Mouse (Mus musculus) layer of hippocampus, postnatal 14 days (tissue): ENCODE data around the gene Irak2. TPM values are rescaled to one million over a fixed set of nuclear protein-coding genes. Genes with fewer than 3 reads are reported as not detected.
"Not testable (repeated sequence)": the region's sequence is repeated elsewhere in the genome, so short reads cannot be mapped to it uniquely, and the experiment has no call there.

Source experiments
- DNase-seq, 2 experiments: peaks; one replicate each; pipeline ENCODE4 v3.0.0; 2021 to 2022; ENCODE audit warnings: low spot score in 2 of 2, mixed read lengths in 1 of 2
- total RNA-seq, 2 experiments: library from RNA; stranded (reverse); gene quantifications; 2 replicates each; pipeline ENCODE4 v1.2.3; 2021

The Irak2 gene
- total RNA-seq, 2 experiments from 2014 or later: 19.9 to 20.0 TPM

DNA sequence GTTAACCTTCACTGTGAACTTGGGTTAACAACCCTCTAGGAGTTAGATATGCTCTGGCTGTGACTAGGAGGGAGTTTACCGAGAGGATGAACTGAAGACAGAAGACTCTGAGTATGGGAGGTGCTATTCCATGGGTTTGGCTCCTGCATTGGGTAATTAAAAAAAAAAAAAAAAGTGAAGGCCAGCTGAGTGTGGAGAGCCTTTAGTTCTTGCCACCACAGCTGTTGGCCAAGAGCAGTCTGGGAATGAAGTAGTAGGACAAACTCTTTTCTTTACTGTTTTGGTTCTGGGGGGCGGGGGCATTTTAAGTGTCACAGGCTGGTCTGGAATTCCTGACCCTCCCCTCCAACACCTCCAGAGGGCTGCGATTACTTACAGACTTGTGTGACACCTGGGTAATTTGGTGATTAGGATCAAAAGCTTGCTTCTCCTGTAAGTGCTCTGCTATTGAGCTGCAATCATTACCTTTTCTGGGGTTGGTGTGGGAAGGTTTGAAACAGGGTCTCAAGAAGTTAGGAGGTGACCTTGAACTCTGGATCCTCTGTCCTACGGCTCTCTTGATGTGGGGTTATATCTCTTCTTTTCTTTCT is 57.6 kb downstream of the Irak2 start:
- DNase-seq: no peak

DNA sequence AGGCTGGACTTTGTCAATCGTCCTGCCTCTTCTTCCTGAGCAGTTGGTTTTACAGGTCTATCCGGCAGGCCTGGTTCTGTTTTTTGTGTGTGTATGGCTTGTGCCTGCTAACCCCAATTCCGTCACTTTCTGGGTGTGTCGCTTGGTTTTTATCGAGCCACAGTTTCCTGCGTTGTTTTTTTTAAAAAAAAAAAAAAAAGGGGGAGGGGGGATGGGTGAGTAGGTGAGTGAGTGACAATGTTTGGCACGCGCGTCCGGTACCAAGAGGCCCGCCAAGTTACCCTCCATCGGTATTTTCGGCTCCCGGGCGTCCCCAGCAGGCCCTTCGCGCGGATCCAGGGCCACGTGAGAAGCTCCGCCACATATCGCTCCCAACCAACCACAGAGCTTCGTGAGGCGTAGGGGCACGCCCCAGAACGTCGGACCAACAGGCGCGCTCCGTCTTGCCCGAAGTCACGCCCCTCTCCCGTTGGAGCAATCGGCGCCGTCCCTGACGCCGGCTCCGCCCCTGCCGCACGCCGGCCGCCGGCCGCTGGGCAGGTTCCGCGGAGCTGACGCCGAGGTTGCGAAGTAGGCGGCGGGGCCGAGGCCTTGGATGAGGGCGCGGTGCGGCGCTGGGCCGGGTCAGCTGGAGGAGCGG is 58.4 kb downstream of the Irak2 start, which contains the start of gene Tatdn2:
Gene Tatdn2 (plus strand): TSS at position 469 of the 640 bp plus-strand sequence.
- peak; percentile 91 to 97 for DNase-seq

DNA sequence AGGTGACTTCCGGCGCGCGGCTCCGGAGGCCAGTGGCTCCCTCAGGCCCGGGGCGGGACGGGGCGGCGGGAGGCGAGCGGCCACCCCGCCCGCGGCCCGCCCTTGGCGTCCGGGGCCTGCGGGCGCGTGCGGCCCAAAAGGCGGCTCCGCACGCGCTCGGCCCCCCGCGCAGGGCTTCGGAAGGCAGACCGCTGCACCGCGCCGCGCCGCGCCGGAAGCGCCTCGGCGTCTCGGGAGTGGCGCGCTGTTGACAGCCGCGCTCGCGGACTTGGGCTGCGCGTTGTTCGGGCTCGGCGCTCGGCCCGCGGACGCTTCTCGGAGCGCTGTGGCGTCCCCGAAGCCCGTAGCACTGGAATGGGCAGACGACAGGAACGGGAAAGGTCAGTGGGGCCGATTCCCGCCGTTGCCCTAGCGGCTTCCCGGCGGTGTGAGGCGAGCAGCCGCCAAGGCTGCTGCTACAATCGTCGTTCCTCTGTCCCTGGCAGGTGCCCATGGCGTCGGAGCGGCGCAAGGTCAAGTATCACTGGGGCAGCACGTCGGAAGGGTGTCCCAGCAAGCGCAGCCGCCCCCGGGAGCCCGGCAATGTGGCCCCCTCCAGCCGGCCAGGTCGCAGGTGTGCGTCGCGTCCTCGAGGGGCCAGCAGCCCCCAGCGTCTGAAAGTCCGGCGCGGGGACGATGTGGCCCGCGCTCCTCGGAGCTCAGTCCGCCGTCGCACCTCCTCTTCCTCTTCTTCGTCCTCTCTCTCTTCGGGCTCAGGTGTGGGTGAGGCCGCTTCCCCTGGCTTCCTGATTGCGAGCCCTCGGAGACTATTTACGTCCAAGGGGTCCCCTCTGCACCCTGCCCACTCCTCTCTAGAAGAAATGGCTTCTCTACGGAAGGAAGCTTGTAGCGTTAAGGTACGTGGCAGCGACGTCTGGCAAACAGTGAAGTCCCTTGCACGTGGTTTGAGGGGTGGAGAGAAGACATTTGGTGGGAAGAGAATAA is 59.2 kb downstream of the Irak2 start:
- no peak for DNase-seq

DNA sequence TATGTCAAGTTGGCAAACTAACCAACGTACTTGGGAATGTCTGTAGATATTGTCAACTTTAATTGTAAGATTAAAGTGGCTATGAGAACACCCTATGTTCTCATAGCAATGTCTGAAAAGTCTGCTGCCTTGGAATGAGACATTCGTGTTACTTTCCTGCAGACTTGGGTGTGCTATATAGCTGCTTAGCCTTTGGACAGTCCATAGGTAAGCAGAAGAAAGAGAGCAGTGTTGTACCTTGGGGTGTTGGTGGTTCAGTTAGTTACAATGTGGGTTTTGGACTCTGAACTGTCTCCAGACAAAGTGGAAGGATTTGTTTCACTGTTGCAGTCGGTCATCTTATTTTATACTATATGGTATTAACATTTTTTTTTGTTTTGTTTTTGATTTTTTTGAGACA is 74.5 kb downstream of the Irak2 start:
- DNase-seq: no peak

DNA sequence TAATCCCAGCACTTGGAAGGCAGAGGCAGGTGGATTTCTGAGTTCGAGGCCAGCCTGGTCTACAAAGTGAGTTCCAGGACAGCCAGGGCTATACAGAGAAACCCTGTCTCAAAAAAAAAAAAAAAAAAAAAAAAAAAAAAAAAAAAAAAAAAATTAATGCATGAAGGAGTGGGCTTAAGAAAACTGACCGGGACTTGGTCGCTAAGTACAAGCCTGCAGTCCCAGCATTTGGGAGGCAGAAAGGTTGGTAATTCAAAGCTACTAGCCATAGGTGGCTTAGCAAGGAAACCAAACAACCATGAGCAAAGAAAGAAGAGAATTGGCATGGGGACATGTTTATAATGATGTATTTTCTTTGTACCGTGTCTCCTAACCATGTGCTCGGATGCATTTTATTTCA is 75.1 kb downstream of the Irak2 start:
- DNase-seq: not testable (repeated sequence)

DNA sequence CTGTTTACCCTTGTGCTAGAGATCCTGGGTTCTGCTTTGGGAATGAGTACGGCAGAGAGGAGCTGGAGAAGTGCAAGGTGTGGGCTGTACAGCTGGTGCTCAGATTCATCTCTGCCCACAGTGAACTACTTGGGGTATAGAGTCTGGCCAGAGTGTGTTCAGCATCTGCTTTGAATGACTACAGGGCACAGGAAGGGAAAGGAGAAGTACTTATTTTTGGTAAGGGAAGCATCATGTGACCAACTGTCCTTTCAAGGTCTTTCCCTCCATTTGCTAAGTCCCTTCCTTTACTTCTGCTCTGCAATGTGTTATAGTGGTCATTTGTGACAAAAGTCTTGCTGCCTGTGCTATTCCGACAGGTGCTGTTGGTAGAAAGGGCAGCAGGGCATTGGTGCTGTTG is 76.0 kb downstream of the Irak2 start:
- no peak for DNase-seq

DNA sequence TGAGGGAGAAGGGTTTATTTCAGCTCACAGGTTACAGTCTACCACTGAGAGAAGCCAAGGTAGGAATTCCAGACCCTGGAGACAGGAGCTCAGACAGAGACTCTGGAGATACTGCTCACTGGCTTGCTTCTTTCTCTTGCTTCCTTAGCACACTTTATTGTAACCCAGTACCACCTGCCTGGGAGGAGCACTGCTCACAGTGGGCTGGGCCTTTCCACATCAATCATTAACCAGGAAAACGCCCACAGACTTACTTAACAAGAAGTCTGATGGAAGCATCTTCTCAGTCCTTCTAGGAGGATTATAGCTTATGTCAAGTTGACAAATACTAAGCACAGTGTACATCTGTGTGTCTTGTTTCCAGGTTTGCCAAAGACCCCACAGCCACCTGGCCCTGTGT is 76.5 kb downstream of the Irak2 start:
- DNase-seq: no peak

DNA sequence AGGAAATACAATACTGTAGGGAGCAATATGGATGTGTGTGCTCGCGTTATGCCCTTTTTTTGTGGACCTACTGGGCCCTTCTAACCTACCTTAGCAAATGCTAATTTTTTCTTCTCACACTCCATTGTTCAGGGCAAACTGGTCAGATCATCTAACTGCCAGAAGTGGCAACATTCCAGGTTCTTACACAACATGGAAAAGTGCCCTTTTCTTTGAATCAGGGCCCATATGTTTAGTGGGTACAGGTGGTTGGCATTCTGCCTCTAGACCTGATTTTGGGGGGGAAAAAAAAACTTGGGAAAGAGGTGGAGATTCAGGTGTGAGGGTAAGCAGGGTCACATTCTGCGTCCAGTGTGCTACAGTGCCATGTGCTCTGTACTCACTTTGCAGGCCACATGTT is 79.3 kb downstream of the Irak2 start:
- no peak for DNase-seq

DNA sequence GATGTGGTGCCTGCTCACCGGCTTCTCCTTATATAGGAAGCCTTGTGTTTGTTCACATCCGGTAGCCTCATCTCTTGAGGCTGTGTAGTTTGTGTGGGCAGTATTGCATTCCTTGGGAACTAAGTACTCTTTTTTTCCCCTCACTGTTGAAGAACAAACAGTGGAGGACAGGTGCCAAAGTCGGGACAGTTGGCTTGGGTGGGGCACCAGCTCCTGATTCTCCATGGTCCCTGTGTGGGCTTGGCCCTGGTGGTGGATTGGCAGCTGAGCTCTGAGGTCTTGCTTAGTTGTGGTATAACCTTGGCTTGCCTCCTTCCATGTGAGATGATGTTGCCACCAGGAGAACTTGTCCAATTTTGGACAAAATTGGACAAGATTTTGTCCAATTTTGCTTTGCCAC is 81.6 kb downstream of the Irak2 start, which contains the start of gene Ghrl:
Gene Ghrl (minus strand): TSS at position 3 of the 400 bp plus-strand sequence.
- no peak for DNase-seq

DNA sequence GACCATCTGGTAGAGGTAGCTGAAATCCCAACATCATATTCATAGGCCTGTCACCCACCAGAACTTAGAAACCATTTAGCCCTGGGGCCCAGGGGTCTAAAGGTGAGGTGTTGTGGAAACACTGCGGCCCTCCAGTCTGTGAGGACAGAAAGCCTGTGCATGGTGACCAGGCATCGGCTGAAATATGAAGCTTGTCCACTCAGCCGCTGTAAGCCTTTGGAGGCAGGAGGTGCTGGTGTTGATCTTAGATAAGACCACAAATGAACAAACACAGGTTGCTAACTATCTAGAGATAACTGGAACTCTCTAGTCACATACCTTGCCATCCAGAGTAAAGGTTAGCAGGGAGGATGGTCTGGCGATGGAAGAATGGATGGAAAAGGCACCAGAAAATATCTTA is 82.8 kb downstream of the Irak2 start:
- DNase-seq: no peak

DNA sequence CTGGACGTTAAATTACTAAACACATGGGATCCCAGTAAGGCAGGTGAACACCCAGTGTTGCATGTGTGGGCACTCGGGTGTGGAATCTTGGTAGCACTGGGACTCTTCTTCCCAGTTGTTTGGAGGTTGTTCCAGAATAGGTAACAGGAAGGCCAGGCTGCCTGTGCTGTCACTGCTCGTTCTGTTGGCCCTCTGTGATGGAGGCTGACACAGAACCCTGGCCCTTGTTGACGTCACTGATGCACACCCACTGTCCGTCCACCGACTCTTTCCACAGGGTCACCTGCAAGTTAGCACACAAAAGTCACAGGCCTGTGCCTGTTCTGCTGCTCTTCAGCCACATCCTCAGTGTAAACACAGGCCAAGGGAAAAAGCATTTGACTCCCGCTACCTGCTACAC is 89.9 kb downstream of the Irak2 start:
- no peak for DNase-seq

DNA sequence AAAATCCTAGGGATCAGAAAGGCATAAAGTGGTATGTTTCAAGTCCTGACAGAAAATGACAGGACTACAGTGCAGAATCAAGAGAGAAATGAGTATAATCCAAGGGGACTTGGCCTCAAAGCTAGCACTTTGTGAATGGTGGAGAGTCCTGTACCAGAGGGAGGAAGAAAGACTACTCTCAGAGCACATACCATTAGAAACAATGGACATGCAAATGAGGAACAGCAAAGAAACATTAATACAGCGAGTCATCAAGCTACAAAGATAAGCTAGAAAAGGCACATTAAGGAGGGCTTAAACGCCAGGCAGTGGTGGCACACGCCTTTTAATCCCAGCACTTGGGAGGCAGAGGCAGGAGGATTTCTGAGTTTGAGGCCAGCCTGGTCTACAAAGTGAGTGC is 93.0 kb downstream of the Irak2 start:
- no peak for DNase-seq

DNA sequence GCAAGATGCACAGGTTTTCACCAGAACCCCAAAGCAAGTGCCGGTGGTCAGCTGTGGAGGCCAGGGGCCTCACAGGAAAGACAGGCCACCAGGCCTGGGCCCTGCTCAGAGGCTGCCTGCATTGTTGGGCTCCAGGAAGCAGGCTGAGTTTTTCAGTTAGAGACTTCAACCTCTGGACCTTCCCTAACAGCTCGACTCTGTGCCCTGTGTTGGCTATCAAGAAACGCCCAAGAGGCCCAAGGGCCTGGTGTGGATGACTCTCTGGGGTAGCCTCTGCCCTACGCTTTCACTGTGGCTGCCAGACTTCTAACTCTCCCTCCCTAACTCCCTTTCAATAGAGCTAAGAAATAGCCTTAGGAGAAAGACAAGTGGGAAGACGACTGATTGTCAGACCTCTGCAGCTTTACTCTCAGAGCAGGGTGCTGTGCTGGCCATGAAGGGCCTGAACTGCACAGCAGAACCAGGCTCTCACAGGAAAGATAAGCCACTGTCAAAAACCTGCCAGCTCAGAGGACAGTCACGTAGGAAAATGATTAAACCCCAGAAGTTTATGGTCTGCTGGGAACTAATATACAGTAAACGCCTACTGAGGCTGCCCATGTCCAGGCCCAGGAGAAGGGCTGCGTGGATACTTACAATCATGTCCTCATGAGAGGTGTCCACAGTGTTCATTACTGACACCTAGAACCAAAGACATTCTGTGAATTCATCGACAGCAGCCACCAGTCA is 99.2 kb downstream of the Irak2 start:
- no peak for DNase-seq

DNA sequence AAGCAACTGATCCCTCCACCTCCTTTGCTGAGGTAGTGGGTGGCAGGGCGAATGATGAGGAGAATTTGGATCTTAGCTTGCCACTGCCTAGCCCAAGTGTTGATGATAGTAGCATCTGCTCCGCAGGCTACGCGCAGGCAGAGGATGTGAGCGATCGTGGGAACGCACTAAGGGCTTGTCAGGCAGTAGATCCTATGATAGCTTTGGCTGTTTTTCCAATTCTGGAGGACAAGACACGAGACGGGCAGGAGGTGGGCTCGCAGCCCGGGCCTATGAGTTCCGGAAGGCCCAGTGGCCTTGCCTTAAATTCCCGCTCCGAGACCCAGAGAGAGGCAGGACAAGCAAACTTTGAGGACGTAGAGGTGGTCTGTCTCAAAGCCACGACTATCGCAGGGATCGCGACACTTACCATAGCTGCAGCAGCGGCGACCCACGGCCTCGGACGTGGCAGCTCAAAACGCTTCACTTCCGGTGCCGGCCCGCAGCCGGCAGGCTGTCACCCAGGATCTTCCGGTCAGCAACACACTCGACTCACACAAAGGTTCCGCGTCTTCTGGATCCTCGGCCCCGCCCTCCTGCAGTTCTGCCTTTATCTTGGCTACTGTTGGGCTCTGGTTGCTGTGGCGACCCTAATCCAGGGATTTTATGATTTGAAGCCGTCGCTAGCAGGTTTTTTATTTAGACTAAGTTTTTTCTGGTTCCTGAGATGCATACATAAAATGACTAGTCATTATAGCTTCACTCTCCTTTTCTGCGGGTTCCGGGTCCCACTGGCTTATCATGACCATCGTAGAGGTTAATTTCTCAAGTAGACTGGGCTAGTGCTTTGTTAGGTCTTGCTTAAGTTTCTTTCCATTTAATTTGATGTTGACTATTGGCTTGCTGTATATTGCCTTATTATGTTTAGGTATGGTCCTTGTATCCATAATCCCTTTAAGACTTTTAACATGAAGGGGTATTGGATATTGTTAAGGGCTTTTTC is 102.3 kb downstream of the Irak2 start, which contains the start of gene Sec13:
Gene Sec13 (minus strand): TSS at position 508 of the 982 bp plus-strand sequence.
- peak; percentile 88 to 90 for DNase-seq

DNA sequence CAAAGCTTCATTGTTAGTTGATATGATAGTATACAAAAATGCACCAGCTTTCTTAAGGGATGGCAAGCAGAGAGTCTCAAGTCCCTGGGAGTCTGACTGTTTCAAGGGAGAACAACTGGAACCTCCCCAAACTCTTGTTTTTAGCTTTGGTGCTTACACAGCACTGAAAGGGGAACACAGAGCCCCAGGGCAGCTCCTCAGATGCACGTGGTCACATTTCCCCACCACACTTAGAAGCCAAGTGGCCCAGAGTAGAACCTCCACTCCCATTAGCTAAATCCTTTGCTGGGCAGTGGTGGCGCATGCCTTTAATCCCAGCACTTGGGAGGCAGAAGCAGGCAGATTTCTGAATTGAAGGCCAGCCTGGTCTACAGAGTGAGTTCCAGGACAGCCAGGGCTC is 103.2 kb downstream of the Irak2 start:
- no peak for DNase-seq

DNA sequence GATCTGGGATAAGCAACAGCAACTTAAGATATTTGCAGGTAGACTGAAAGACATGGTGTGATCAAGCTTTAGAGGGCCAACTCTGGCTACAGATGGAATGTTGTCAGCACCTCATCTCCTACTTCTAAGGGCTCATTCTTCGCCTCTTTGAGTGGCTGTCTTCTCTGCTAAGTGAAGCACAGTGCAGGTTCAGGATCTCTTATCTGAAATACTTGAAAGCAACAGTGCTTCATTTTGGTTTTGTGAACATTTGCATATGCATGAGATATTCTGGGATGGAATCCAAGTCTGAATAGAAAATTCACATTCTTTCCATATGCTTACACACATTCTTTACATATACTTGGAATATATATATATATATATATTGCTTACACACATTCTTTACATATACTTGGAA is 104.1 kb downstream of the Irak2 start:
- DNase-seq: no peak

DNA sequence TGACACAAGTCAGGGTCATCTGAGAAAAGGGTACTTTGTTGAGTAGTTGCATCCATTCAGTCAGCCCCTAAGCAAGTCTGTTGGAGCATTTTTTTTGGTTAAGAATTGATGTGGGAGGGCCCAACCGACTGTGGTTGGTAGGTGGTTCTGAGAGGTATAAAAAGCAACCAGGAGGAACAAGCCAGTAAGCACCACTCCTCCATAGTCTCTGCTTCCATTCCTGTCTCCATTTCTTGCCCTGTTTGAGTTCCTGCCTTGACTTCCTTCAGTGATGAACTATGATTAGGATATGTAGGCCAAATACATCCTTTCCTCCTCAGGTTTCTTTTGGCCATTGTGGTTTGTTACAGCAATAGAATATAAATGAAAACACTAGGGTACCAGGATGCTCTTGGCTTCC is 104.8 kb downstream of the Irak2 start:
- DNase-seq: no peak
